Mouse (Mus musculus): ENCODE measurements around the gene Fut4.
A peak's percentile ranks its signal among the peaks of the same experiment; 100 is the strongest.

Fut4 gene

GRCm38 (mm10) chr9:14752001-14752522, at the start of gene Fut4:
Gene Fut4 (minus strand): TSS chr9:14752393.
- DNase-seq (ENCODE audit: low spot score): peak; percentile 33

DNA sequence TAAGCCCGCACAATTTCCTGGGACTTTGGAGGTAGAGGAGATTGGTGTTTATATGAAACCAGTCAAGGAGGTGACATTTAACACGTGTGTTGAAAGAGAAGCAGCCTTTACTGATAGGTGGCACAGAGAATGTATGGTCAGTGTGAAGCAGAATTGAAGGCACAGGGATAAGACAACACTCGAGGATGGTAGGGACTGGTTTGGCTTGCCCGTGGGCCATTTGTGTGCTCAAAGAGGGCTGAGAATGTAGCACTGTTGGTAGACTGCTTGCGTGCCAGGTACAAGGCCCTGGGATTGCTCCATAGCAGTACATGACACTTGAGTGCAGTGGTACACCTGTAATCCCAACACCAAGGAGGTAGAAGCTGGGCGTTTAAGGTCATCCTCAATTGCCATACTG, 35.2 kb upstream of the Fut4 start:
- no peak for DNase-seq (ENCODE audit: low spot score)

GRCm38 (mm10) chr9:14784039-14785002, 32.1 kb upstream of the Fut4 start, which contains the start of the genes Mre11a and Ankrd49:
Gene Mre11a (plus strand): TSS chr9:14784654.
Gene Ankrd49 (minus strand): TSS chr9:14784856.
- peak; percentile 82 for DNase-seq (ENCODE audit: low spot score)

DNA sequence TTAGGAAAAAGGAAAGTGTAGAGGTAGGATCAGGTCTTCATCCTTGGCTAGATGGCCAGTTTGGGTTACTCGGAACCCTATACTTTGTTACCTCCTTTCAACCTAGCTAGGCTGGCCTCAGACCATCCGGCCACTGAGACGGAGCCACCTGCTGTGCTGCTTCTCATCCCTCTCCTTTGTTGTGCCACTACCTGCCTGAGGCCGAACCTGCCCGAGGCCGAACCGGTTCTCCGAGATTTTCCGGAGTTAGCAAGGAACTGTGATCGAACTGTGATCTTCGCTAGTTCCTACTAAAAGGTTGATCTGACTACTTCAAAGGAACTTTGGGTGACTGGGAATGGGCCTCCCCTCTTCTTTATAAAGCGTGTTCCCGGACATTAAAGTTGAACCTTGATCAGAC, 26.1 kb upstream of the Fut4 start:
- DNase-seq (ENCODE audit: low spot score): no peak

DNA sequence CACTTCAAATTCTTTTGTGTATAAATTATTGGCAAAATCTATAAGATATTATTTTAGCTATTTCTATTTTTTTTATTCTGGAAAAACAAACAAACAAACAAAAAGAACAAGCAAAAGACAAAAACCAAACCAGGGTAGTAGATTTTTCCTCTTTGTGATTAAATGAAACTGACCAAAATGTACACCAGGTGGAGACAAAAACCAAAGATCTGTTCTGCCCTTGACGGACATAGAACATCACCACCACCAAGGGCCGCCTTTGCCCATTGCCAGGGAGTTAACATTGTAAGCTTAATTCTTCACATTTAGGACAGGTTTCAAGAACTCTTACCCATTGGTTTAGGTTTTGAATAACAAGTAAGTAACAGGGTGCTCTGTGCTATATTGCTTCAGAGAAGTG, 21.6 kb upstream of the Fut4 start:
- no peak for DNase-seq (ENCODE audit: low spot score)

GRCm38 (mm10) chr9:14772074-14772473, 19.9 kb upstream of the Fut4 start:
- no peak for DNase-seq (ENCODE audit: low spot score)

- no peak for DNase-seq (ENCODE audit: low spot score)
Measured at GRCm38 (mm10) chr9:14770803-14771471, 18.7 kb upstream of the Fut4 start, which contains the start of gene 1700012B09Rik. Gene 1700012B09Rik (minus strand): TSS chr9:14771030.

DNA sequence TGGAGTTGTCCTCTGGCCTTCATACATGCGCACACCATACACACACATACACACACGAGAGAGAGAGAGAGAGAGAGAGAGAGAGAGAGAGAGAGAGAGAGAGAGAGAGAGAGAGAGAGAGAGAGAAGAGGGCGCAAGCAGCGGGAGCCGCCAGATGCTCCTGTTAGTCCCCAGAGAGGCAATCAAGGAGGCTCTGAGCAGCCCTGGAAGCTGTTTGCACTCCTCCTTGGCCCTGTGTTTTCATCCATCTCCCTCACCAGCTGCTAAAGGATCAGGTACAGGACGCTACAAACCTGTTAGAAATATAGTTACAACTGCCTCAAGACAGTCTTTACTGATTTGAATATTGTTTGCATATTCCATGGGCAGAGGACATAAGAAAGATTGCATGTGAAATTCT, 17.6 kb upstream of the Fut4 start:
- no peak for DNase-seq (ENCODE audit: low spot score)

DNA sequence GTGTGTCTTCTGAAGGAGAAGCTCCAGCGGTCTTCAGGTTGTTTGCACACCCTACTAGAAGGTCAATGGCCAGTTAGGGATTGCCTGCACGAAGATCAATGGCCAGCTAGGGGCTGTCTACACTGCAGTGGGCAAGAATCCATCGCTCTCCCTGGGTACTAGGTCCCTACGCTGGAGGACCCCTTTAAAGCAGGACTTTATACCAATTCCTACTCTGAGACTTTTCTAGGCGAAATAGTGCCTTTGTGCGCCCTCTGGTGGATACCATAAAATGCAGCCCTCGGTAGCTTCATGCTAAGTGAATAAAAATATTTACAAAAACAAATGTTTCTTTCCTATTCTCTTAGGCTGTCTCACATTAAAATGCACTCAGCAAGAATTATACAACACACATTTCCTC, 12.6 kb upstream of the Fut4 start:
- DNase-seq (ENCODE audit: low spot score): no peak

GRCm38 (mm10) chr9:14759261-14759660, 7.1 kb upstream of the Fut4 start:
- DNase-seq (ENCODE audit: low spot score): no peak

DNA sequence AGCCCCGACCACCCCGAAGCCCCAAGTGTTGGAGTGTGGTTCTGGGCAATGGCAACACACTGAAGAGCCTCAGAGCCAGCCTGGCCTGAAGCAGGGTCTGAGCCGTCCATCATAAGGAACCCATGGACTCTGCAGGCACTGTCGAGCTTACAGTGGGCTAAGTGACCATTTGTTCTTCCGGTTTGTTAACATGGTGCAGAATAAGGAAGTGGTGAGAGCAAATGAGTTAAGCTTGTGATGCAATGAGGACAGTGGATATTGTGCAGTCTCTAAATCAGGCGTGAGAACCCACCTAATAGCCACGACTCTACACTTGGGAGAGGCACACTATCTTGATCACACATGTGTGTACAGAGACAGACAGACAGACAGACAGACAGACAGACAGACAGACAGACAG, 6.4 kb upstream of the Fut4 start:
- no peak for DNase-seq (ENCODE audit: low spot score)

DNA sequence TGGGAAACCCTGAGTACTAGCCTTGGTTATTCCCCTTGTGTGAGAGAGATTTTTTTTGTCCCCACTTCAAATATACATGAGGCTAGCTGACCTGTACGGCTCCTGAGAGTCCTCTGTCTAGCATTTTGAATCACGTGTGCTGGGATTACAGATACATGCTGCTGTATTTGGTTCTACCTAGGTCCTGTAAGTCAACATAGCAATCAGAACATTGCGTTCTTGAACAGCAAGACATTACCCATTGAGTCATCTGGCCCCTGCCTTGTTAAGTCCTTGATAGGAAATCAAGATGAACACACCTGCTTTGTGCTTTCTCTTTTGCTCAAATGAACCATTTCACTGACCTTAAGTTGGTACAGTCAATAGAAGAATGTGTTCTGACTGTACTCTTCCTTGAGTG, 2.3 kb upstream of the Fut4 start:
- no peak for DNase-seq (ENCODE audit: low spot score)

DNA sequence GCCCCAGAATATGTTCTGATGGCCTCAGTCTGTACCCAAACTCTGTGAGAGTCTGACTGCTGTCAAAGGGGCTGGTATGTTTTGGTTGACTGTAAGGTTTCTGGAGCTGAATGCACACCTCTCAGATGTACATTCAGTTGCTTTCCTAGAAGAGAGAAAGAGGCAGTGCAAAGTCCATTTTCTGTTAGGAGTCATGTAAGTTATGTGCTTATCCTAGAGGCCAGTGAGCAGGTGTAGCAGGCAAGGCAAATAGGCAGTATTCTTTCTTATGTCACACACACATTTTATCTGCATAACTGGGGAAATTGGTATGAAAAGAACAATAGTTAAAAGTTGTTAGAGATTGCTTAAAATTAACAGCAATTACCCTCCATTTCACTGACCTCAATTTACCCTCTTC, 1.8 kb upstream of the Fut4 start:
- DNase-seq (ENCODE audit: low spot score): no peak

DNA sequence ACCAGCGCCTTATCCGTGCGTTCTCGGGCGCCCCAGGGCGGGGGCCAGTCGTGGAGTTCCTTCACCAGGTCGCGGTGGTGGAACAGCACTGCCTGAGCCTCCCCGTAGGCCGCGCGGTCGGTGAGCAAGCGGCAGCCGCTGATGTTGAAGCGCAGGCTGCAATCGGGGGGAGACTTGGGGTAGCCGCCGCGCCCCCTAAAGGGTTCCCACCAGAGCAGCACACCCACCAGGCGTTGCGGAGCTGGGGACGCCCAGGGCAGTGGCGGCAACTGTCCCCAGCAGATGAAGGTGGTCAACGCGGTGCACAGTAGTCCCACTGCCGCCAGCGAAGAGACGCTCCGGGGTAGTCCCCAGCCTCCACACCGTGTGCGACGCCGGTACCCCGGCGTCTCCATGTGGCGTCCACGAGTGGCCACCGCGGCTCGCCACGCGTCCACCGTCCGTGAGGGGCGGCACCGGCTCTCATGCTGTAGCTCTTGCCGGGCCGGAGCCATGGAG, 641 bp downstream of the Fut4 start:
- DNase-seq (ENCODE audit: low spot score): peak; percentile 15

DNA sequence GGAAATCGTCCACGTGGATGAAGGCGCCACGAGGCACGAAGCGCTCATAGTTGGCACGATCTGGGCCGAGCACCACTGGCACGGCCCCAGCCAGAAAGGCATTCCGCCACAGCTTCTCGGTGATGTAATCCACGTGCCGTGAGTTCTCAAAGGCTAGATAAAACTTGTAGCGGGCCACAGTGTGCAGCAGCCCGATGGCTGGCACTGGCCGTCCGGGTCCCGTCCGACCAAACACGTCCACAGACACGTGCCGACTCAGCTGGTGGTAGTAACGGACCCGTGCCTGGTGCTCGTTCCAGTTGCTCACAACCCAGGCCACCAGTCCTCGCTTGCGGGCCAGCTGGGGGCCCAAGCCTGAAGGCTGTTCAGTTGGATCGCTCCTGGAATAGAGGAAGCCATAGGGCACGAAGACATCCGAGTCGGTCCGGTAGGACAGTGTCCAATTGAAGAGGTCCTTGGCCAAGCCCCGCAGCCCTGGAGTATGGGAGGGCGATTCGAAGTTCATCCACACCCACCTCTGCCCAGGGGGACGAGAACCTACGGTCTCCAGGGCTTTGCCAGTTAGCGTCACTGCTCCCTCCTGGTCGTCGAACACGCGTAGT, 1.2 kb downstream of the Fut4 start:
- no peak for DNase-seq (ENCODE audit: low spot score)

- DNase-seq (ENCODE audit: low spot score): no peak
Measured at GRCm38 (mm10) chr9:14740151-14740924, 11.9 kb downstream of the Fut4 start, which contains the start of gene Piwil4. Gene Piwil4 (minus strand): TSS chr9:14740733.

- DNase-seq (ENCODE audit: low spot score): no peak
Measured at GRCm38 (mm10) chr9:14739498-14740150, 12.6 kb downstream of the Fut4 start.

- no peak for DNase-seq (ENCODE audit: low spot score)
Measured at GRCm38 (mm10) chr9:14730941-14731541, 21.2 kb downstream of the Fut4 start.

- DNase-seq (ENCODE audit: low spot score): no peak
Measured at GRCm38 (mm10) chr9:14728365-14728764, 23.8 kb downstream of the Fut4 start.

DNA sequence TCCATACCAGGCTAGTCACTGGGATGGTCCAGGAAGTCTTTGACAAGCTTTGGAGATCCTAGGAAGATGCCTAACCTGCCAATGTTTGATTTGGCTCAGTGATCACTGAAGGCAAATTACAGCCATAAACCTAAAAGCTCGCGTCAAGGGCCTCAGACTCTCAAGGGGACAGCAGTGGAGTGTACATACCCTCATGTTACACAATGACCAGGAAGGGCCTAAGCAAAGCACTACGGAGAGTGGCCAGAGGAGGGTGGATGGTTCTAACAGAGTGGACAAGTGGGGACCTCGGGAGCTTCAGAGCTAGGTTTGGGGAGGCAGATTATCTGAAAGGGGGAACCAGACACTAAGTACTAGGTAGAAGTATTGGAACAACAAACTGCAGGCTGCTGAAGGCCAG, 25.6 kb downstream of the Fut4 start:
- DNase-seq (ENCODE audit: low spot score): no peak
